Mouse (Mus musculus) thymus, adult 2 months (tissue): ENCODE measurements around the gene Adgrg2.

Source experiments
- CTCF ChIP-seq: fragments of 200-500 bp; IDR thresholded peaks from 2 replicates; pipeline ENCODE4 v1.5.1; 2012; ENCODE audit warnings: mild to moderate bottlenecking, control low read depth, low read length, moderate library complexity, borderline replicate concordance; ENCODE audit not compliant: control insufficient read depth, poor library complexity, insufficient read depth; ENCODE audit errors: extremely low read depth
- POLR2A ChIP-seq: fragments of 200-500 bp; IDR thresholded peaks from 2 replicates; pipeline ENCODE4 v1.6.1; 2012; ENCODE audit warnings: mild to moderate bottlenecking, low read length, control low read depth, moderate library complexity; ENCODE audit not compliant: control insufficient read depth, poor library complexity, insufficient read depth; ENCODE audit errors: extremely low read depth

GRCm38 (mm10) chrX:160385502-160385772, 5.1 kb upstream of the Adgrg2 start:
- TF ChIP-seq CTCF (no peak), POLR2A (no peak)
